Mouse (Mus musculus) olfactory bulb, adult 2 months (tissue): ENCODE measurements around the gene Cbfa2t2.

ENCODE experiments used
- CTCF ChIP-seq: fragments of 200-500 bp; IDR thresholded peaks from 2 replicates; pipeline ENCODE4 v1.5.1; 2012; ENCODE audit warnings: low read depth, mild to moderate bottlenecking, low read length, moderate library complexity; ENCODE audit not compliant: insufficient read depth
- POLR2A ChIP-seq: fragments of 200-500 bp; IDR thresholded peaks from 2 replicates; pipeline ENCODE4 v1.6.1; 2012; ENCODE audit warnings: mild to moderate bottlenecking, low read depth, low read length, moderate library complexity; ENCODE audit not compliant: insufficient read depth

- TF ChIP-seq POLR2A, result no peak
- TF ChIP-seq CTCF, result no peak
These were observed 86.1 kb downstream of the Cbfa2t2 start for GRCm38 (mm10) chr2:154522334-154522733.
